Mouse (Mus musculus) heart, adult 11 months (tissue): ENCODE results near the gene Mrpl14.
A peak's percentile ranks its signal among the peaks of the same experiment; 100 is the strongest.

Source experiments
- DNase-seq: peaks from one replicate; pipeline ENCODE4 v3.0.0; 2022

The Mrpl14 gene

DNA sequence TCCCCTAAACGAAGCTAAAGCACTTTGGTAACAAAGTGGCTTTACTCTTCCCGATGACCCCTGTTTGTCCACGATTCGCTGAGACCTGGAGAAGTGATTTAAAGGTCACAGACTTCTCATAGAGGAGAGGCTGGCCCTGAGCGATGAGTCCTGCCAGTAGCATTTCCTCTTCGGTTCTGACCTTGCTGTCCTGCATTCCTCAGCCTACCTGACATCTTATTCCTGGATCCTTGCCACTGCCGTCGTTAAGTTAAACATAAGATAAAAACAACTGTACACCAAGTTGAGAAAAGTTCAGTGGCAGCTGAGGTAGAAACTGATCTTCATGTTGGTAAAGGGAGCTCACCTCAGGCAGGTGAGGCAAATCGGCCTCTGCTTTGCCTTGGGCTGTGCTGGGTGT, 3.0 kb downstream of the Mrpl14 start:
- DNase-seq: no peak

DNA sequence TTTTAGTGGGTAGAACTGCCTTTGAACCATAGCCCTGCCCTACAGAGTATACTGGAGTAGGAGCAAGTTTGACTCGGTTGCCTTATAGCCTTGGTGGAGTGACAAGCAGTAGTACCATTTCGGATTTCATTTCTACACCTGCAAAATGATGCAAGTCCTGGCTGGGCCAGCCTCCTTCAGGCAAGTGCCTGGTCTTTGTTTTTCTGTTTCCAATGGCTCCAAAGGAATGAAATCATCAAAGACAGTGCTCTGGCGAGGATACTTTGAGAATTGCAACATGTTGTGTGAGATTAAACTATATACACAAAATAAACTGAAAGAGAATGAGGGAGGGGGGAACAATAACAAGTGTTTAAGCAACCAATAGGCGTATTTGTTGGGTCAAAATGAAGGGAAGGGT, 3.9 kb downstream of the Mrpl14 start:
- no peak for DNase-seq

DNA sequence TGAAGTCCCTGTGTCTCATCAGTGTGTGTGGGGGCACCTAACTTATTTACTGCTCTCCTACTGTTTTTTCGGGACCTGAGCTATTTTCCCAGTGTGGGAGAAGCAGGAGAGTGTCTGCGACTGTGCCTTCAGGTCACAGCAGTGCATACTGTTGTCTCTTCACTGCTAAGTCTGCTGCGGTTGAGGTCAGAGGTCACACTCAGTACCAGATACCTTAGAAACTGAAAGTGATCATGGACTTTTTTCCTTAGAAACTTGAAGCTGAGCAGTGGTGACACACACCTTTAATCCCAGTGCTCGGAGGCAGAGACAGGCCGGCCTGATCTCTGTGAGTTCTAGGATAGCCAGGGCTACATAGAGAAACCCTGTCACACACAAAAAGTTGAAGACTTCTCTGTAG, 6.0 kb downstream of the Mrpl14 start:
- DNase-seq: no peak

DNA sequence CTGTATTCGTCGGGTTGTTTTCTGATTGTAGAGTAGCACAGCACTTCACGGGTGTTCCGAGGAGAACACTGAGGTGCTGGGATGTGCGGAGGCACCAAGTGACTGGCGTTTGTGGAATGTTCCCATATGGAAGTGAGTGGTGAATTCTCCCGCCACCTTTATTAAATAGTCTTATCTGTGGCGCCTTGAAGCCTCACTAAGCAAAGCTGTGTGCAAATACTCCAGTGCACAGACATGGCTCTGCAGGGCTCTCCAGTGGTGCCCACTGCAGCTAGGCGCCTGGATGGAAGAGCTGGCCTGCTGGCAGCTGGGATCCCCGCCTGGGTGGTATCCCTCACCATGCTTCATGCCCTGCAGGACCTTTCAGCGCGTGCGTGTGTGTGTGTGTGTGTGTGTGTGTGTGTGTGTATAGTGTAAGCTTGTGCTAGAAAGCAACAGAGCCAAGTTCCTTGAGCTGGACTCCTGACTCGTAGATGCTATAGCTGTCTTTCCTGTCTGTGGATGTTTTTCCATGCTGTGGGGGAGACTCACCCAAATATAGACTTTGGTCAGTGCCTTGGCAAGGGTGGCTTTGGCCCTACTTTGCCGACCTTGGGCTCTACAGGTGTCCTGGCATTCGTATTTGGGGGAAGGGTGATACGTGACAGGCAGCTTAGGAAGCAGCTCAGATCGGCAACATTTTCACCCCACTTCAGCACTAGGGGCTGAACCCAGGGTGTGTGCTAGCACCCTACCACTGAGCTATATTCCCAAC, 7.9 kb downstream of the Mrpl14 start:
- peak; percentile 96 for DNase-seq

DNA sequence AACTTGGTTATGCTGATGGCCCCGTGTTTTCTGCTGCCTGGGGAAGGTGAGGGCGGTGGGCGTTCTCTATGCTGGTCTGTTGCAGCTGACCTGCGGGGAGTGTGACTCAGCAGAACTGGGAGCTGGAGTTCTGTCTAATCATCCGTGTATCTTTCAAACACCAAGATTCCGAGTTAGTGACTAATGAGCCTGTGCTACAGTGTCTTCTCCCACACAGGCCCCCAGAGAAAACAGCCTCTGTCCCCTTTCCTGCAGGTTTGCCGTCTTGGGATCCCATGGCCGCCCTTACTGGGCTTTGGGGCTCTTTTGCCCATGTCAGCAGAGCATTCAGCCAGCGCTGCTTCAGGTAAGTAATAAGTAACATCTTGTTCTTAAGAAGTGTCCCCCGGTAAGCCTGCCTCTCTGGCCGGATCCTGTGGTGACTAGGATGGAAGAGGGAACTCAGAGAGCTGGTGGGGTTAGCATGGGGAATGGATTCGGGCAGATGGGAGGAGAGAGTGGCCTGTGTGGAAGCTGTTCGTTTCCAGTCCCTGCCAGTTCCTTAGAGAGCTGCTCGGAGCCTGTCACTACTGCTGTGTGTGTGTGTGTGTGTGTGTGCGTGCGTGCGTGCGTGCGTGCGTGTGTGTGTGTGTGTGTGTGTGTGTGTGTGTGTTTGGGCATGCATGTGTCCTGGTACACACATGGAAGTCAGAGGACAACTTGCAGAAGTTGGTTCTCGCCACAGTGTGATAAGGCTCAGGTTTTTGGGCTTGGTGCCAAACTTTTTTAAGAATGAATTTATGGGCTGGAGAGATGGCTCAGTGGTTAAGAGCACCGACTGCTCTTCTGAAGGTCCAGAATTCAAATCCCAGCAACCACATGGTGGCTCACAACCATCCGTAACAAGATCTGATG, 9.4 kb downstream of the Mrpl14 start:
- no peak for DNase-seq

DNA sequence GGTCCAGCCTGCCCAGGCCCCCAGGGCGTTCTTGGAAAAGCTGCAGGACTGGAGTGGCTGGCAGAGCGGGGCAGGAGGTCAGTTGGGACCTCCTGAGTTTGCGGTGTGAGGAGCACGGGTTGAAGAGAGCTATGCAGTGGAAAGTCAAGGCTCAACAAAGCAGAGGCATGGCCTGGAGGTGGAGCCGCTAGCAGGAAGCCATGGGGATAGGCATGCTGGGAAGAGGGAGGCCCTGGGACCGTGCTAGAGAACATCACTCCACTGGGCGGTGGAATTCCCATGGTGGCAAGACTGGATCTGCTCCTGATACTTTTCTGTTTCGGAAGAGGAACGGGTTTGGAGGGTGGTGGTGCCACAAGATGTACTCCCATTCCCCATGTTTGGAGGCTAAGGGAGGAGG, 10.9 kb downstream of the Mrpl14 start:
- DNase-seq: no peak

DNA sequence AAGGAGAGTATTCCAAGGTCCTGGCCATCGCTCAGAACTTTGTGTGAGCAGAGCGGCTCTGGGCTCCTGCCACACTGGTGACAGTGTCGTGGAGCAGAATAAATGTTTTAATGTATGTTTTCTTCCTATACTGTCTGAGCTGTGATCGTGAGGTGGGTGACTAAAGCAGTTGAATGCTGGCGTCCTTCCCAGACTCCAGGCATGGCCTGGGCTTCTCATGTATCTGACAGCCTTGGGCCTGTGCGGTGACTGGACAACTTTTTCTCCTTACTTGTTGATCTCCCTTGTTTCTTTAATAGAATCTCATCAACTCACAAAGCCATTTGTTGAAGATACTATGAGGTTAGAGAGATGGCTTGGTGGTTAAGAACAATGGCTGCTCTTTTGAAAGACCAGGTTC, 12.2 kb downstream of the Mrpl14 start:
- no peak for DNase-seq

DNA sequence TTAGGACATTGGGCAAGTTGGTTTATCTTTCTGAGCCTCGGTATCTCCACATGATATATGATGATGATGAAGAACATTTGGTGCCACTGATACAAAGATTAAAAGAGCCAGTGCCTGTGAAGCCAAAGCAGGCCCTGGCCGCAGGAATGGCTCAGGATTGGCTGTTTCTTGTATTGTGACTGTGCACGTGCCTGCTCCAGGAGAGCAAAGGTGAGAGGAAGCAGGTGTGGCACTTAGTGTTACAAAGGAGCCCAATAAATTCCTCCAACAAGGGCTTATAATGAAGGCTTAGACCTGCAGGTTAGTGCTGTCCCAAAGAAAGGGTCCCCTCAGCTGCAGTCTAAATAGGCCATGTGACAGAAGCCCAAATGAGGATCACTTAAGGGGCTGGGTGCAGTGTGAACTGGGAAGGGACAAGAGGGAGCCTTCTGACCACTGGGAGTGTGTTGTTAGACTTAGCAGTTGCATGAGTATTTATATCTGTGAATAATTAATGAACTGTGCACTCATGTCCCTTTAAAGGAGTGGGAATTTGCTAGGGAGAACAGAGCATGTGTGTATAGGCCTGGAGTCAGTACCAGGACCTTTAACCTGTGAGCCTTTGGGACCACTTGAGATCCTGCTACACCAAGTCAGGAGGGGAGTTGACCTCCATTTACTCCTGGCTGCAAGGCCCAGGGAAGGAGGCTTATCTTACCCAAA, 13.1 kb downstream of the Mrpl14 start:
- DNase-seq: no peak

DNA sequence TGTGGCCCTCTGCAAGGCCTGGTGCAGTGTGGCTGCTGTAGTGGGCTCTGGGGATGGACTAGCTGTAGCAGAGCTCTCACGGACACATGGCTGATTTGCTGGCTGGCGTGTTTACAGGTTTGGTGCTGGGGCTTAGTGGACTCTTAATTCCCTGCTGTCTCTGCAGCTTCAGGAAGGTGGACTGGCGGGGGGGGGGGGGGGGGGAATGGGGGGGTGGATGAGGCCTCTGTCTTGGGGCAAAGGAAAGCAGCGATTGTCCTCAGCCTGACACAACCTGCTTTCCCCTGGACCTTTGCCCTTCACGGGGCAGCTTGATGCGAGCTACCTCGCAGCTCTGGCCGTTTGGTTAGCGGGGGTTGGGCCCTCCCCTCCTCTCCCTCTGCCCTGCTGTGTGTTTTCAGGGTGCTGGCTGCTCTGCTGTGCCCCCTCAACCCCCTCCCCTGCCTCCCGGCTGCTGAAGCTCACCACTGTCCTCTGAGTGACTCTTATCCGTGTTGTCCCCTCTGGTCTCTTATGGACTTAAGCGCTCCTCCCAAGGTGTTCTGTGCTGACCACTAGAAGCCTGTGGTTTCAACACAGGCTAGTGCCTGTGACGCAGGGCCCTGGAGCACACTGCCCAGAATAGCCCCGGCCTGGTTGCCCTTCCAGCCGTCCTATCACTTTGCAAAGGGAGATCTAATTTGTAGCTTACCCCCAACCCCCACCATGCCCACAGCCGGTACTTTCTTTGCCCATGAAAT, 14.5 kb downstream of the Mrpl14 start:
- peak; percentile 97 for DNase-seq

DNA sequence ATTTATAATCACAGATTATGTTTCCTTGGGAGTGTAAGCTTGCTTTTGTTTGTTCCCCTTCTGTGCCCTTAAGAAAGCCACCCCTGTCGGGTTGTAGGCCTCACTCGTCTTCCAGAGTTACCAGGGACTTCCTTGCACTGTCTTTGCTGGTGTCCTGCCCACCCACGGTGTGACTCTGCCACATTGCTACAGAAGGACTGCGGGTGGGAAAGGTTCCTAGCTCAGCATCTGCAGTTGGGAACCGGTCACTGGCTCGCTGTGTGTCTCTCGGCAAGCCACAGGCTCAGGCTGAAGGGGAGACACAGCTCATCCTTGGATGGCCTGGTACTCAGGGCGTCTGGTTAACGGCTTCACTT, 15.1 kb downstream of the Mrpl14 start:
- no peak for DNase-seq

DNA sequence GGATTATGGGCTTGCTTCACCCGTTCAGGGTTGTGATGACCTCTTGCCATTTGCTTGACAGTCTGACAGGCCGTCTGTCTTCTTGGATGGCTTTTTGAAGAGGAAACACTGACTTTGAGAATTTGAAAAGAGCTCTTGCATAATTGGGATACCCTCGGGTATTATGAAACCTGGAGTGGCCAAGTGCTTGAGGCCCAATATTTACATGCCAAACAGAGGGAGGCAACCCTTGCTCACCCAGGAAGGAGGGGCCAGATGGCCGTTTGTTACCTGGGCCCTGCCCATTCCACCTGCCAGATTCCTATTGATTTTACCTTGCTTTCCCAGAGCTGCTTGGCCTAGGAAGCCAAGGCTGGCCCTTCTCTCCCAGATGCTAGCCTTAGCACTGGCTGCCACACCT, 16.1 kb downstream of the Mrpl14 start:
- DNase-seq: no peak

DNA sequence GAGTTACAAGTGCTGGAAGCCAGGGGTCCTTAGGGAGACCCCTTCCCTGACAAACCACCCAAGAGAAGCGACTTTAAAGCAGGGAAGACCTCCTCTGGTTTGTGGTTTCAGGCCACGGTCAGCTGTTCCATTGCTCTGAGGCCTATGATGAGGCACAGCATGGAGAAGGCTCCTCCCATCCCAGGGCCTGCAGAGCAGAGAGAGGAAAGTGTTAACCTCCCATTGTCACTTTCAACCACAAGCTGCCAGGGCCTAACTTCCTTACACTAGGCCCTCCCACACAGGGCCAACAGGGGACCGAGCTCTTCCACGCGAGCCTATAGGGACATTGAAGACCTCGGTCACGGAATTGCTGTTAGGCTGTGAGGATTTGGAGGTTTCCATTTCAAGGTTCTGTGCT, 17.1 kb downstream of the Mrpl14 start:
- no peak for DNase-seq

DNA sequence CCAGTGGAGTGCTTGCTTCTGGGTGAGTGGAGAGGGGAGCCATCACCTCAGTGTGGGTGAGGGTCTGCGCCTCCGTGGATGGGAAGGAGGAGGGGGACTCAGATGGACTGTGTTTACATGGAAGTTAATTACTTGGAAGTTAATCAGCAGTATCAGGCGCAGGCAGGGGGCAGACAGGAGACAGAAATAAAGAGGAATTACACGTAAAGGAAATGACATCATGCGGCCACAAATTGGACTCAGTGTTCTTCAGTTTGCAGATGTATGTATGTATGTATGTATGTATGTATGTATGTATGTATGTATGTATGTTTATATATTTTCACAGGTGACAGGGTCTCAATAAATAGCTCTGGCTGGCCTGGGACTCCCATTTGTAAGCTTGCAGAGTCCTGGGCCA, 20.7 kb downstream of the Mrpl14 start:
- no peak for DNase-seq

DNA sequence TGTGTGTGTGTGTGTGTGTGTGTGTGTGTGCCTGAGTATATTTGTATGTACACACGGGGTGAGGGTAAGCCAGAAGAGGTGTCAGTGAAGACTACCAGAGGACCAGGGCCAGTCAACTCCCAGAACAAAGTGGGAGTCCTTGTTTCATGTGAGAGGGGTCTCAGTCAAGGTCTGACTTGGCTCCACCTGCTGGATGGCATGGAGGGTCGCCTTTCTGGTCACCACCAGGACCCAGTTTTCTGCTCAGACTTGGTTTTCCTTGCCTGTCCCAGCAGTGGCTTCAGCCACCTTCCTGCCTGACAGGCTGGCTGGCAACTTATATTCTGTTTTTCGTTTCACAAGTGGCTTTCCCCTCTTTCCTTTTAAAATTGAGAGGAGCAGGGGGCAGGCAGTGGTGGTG, 21.3 kb downstream of the Mrpl14 start:
- DNase-seq: no peak

DNA sequence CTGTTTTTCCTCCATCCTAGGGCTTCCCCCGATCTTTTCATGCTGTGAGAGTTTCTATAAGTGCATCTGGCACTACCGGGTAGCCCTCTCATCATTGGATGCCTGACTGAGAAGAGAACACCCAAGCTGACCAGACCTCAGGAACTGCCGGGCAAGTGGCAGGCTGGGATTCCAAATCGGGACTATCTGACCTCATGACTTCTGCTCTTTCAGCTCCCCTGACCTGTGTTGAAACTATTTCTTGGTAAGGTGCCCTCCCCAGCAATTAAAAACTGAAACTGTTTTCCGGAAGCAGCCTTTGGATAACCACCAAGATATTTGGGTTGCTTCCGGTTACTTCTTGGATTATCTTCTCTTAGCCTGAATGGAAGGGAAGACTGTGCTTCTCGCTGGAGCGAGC, 22.1 kb downstream of the Mrpl14 start:
- DNase-seq: no peak

DNA sequence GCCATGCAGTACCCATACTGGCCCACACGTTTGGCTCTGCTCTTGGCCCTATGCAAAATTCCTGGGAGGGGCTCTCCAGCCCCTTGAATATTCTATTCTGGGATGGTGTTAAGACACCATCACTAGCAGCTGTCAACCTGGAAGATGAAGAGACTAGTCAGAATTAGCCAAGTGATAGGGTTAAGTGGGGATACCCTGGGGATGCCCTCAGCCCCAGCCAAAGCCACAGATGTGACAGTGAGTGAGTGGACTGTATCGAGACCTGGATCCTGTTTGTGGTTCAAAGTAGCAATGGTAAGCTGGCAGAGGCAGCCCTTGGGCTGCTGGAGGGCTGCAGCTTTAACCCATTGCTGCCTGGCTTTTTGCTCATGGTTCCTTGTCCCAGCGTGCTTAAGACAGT, 23.7 kb downstream of the Mrpl14 start:
- no peak for DNase-seq

DNA sequence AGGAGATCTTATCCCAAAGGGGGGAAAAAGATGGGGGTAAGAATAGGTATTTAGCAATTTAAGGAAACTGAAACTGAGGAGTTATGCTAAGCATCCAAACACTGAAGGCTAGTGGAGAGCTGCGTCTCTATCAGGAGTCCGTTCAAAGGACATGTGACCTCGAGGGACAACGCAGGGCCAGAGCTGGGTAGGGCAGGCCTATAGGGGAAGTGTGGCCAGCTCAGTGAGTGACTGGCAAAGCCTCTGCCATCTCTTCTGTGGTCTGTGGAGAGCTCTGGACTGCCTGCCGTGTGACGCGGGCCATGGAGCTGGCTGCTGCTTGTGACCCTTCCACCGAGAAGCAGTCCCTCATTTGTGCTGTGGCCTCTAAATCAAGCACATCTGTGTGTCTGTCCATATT, 24.3 kb downstream of the Mrpl14 start:
- no peak for DNase-seq

DNA sequence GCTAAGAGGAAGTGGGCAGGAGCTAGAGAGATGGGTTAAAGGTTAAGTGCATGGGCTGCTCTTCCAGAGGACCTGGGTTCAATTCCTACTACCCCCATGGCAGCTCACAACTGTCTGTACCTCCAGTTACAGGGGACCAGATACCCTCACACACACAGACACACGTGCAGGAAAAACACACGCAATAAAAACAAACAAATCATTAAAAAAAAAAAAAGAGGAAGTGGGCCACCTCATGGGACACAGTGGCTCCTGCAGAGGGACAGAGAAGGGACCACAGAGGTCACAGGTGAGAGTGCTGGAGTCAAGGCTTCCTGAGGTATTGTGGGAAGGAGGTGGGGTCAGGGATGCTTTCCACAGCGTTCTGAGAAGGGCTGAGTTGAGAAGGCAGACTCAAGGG, 25.4 kb downstream of the Mrpl14 start:
- DNase-seq: no peak

DNA sequence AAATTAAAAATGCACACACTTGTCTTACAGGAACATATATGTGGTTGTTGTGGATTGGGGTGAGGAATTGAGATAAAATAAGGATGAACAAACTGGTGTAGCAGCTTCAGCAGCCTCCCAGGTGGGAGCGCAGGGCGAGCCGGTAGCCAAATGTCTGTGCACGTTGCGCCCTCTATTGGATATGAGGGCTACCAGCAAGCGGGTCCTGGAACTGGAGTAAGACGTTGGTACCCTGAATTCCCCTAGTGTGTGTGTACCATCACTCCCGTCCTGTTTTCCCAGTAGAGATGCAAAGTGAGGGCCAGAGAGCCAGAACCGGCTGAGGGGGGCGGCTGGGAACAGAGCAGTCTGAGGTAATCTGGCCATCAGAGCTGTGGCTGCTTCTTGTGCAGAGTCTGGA, 32.2 kb downstream of the Mrpl14 start:
- DNase-seq: peak; percentile 91

DNA sequence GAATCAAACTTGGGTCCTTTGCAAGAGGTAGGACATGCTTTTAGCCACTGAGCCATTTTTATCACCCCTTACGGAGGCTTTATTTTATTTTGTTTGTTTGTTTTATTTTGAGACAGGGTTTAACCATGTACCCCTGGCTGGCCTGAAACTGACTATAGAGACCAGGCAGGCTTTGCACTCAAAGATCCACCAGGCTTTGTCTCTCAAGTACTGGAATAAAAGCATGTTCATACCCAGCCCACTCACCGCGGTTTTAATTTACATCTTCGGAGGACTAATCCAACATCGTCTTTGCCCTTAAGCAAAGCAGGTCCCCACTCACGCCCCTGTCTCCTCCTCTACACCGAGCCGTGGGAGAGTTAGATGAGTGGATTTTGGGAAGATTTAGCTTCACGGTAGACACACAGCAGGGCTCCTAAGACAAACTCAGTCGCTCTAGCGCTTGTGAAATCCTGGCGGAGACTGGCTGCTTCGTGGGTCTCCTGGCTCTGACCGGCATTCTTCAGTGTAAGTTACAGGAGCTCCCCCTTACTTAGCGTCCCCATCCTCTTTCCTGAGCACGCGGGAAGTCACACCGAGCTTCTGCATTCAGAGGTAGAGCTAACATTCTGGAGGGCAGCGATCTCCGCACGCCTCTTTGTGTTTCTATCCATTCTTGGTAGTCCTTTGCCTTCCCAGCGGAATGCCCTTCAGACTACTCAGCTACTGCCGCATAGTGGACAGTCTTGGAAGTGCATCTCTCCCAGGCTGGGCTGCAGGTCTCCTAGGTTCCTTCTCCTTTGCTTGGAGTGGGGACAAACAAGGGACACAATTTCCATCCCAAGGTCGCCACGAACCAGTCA, 37.8 kb downstream of the Mrpl14 start:
- no peak for DNase-seq

DNA sequence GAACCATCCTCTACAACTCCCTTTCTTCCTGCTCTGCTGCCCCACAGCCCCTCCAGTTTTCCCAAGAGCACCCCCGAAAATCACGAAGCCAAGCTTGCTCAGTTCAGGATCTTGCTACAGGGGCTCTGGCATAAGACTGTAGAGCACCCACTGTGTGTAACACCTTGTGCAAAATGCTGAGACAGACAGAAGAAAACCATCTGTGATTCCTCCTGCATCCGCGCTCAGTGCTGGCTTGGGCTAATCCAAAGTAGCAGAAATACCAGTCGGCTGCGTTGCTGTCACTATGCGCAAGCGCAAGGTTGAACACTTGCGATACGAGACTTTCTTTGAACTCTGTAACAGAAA, 38.4 kb downstream of the Mrpl14 start:
- no peak for DNase-seq

DNA sequence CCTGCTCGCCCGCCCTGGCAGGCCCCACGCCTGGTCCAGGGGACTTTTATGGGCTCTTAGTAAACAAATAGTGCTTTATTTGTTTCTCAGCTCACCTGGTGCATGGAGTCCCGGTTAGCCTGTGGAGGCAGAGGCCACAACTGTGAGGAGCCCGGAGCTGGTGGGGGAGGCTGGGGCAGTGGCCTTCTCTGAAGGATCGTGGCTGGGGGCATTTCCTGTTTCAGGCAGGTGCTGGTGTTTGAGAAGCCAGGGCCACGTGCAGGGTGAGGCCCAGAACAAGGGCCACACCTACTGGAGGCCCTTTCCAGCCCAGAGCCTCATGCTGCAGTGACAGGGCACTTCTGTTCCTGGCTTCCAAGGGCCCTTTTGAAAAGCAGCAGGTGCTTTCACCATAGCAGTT, 40.1 kb downstream of the Mrpl14 start:
- DNase-seq: no peak
